Mouse (Mus musculus): ENCODE measurements around the gene Nmu. TPM values are rescaled to one million over a fixed set of nuclear protein-coding genes. Genes with fewer than 3 reads are reported as not detected.
A peak's percentile ranks its signal among the peaks of the same experiment; 100 is the strongest.

Gene Nmu
- not detected in 2 replicates for total RNA-seq (2014; rRNA removed; ENCODE audit: low replicate concordance)
- not detected in 2 replicates for polyA plus RNA-seq (2015; fragmentation: Nextera tagmentation; extraction: Ambion mirVana)

DNA sequence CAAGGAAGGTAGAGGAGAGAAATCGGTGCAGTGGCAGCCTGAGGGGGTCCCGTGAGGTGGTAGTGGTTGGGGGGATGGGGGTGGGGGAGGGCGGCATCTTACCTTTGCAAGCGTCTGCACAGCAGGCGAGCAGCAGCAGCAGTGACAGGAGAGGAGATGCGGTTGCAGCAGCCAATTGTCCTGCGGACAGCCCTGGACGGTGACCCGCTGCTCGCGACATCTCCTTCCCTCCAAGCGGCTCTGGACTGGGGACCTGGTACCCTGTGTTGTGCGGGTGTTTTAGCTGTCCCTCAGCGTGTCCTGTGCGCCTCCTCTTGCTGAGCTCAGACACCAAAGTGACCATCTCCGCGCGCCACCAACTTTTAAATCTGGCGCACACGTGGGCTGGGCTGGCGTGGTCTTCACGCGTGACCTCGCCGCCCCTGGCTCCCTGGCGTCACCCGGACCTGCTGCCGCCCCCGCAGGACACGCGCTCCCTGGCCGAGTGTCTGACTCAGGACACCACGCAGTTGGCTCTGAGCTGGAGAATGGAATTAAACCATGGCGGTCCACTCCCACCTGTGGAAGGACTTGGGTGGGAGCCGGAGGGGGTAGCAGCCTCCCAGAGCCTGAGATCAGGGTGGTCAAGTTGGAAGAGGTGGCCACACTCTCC lies at the start of gene Nmu:
Gene Nmu, minus strand, starts transcription at position 336 of the 652 bp plus-strand sequence.
- H3K9ac ChIP-seq (replicated peaks; ENCODE audit: low read depth, low read length), result no peak within 1 kb of the TSS
- no peaks in the 10 kb centered on the region for H3K36me3 ChIP-seq (replicated peaks; ENCODE audit: control insufficient read depth, insufficient read depth, low read length)
- TF ChIP-seq CTCF (IDR thresholded peaks at IDR 0.05; ENCODE audit: low read depth), result no peak
- no peak for TF ChIP-seq EP300 (IDR thresholded peaks at IDR 0.05; ENCODE audit: low read depth)
- no peak within 1 kb of the TSS for H3K27ac ChIP-seq (ENCODE audit: low read depth)
- H3K4me1 ChIP-seq (ENCODE audit: control insufficient read depth, insufficient read depth), result no peaks in the 10 kb centered on the region
- peaks cover 29% of the 10 kb centered on the region for H3K27me3 ChIP-seq (ENCODE audit: control insufficient read depth, insufficient read depth, low read length)
- 3% methylated on average over 34 of the region's 35 CpGs for WGBS
- peak within 1 kb of the TSS; percentile 29 for H3K4me3 ChIP-seq (ENCODE audit: low read depth, low read length)
- peak within 1 kb of the TSS; percentile 54 for H3K4me2 ChIP-seq (ENCODE audit: low read depth, low read length)
- DNase-seq (ENCODE audit: low spot score) (no peak), ATAC-seq (ENCODE audit: insufficient read depth, low read depth) (no peak)
- no peaks in the 10 kb centered on the region for H3K9me3 ChIP-seq (replicated peaks; ENCODE audit: control insufficient read depth, low read length)

DNA sequence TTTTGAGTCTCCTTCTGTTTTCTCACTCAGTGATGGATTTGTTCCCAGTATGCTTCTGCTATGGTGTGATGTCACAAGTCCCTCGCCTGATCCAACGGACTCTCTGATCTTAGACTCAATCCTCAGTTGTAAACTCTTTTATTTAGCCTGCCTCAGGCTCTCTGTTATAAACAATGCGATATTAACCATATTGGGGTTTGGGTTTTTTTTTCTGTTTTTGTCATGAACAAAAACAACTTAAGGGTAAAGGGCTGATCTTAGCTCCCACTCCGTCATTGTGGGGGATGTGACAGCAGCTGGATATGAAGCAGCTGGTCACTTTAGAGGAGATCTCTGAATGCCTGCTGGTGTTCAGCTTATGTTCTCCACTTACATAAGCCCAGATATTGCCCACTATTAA lies 48.1 kb upstream of the Nmu start:
- ATAC-seq (ENCODE audit: insufficient read depth, low read depth) (no peak), DNase-seq (ENCODE audit: low spot score) (no peak)
- no peaks in the 10 kb centered on the region for H3K27me3 ChIP-seq (ENCODE audit: control insufficient read depth, insufficient read depth, low read length)
- H3K36me3 ChIP-seq (replicated peaks; ENCODE audit: control insufficient read depth, insufficient read depth, low read length), result no peaks in the 10 kb centered on the region
- no peak overlapping the region for H3K4me2 ChIP-seq (ENCODE audit: low read depth, low read length)
- no peak overlapping the region for H3K9ac ChIP-seq (replicated peaks; ENCODE audit: low read depth, low read length)
- H3K4me1 ChIP-seq (ENCODE audit: control insufficient read depth, insufficient read depth), result no peaks in the 10 kb centered on the region
- no peak overlapping the region for H3K4me3 ChIP-seq (ENCODE audit: low read depth, low read length)
- TF ChIP-seq CTCF (IDR thresholded peaks at IDR 0.05; ENCODE audit: low read depth), result no peak
- WGBS, result 68% methylated on average over 4 of the region's 4 CpGs
- H3K9me3 ChIP-seq (replicated peaks; ENCODE audit: control insufficient read depth, low read length), result no peaks in the 10 kb centered on the region
- H3K27ac ChIP-seq (ENCODE audit: low read depth), result no peak overlapping the region

DNA sequence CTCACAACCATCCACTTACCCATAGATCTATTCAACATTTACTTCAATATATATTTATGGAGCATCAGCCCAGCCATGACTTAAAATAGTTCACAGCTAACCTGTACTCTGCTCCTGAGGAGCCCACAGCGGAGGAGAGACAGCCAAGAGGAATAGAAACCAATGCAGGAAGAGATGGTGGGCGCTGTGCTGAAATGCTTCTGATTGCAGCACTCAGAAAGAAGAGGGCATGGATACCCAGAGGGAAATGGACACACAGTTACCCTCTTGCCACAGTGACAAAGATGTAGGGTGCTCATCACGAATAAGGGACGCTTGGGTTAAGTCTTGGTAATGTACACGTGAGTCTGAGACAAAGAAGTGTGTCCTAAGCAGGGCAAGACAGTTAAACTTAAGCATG lies 30.8 kb upstream of the Nmu start:
- Histone ChIP-seq H3K4me2 (ENCODE audit: low read depth, low read length) (no peak overlapping the region), H3K36me3 (replicated peaks; ENCODE audit: control insufficient read depth, insufficient read depth, low read length) (no peaks in the 10 kb centered on the region), H3K27me3 (ENCODE audit: control insufficient read depth, insufficient read depth, low read length) (no peaks in the 10 kb centered on the region), H3K4me3 (ENCODE audit: low read depth, low read length) (no peak overlapping the region), H3K4me1 (ENCODE audit: control insufficient read depth, insufficient read depth) (no peaks in the 10 kb centered on the region), H3K9ac (replicated peaks; ENCODE audit: low read depth, low read length) (no peak overlapping the region), H3K27ac (ENCODE audit: low read depth) (no peak overlapping the region), H3K9me3 (replicated peaks; ENCODE audit: control insufficient read depth, low read length) (no peaks in the 10 kb centered on the region)
- TF ChIP-seq EP300 (IDR thresholded peaks at IDR 0.05; ENCODE audit: low read depth), result no peak
- no peak for TF ChIP-seq CTCF (IDR thresholded peaks at IDR 0.05; ENCODE audit: low read depth)
- no peak for DNase-seq (ENCODE audit: low spot score)
- no peak for ATAC-seq (ENCODE audit: insufficient read depth, low read depth)
- 83% methylated on average over 5 of the region's 5 CpGs for WGBS

DNA sequence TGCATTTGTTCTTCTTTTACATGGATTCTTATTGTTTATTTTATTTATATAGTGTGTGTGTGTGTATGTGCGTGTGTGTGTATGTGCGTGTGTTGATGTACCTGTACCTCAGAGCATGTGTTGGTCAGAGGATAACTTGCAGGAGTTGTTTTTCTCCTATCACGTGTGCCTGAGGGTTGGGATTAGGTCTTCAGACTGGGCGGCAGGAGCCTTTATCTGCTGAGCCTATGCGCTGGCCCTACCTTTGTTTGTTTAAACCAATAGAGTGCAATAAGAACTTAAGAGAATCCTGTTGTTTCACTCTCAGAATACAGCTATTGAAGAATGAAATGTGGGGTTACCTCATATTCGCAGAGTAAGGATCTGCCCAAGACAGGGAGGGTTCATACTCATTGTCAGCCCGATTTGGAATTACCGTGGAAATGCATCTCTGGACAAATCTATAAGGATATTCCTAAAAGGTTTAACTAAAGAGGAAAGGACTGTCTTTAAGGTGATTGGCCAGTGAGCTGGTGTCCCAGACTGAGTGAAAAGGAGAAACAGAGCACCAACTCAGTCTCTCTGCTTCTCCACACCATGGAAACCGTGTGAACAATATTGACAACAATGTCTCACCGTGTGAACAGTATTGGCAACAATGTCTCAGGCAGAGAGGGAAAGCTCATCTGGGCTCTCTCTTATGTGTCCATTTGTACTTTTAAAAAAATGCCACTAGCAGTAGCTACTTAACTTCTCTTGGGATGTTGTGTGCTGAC lies 25.6 kb upstream of the Nmu start:
- ATAC-seq (ENCODE audit: insufficient read depth, low read depth) (no peak), DNase-seq (ENCODE audit: low spot score) (no peak)
- Histone ChIP-seq H3K4me3 (ENCODE audit: low read depth, low read length) (no peak overlapping the region), H3K27me3 (ENCODE audit: control insufficient read depth, insufficient read depth, low read length) (no peaks in the 10 kb centered on the region), H3K9ac (replicated peaks; ENCODE audit: low read depth, low read length) (no peak overlapping the region), H3K4me1 (ENCODE audit: control insufficient read depth, insufficient read depth) (no peaks in the 10 kb centered on the region), H3K27ac (ENCODE audit: low read depth) (no peak overlapping the region), H3K4me2 (ENCODE audit: low read depth, low read length) (no peak overlapping the region), H3K9me3 (replicated peaks; ENCODE audit: control insufficient read depth, low read length) (no peaks in the 10 kb centered on the region), H3K36me3 (replicated peaks; ENCODE audit: control insufficient read depth, insufficient read depth, low read length) (no peaks in the 10 kb centered on the region)
- no peak for TF ChIP-seq CTCF (IDR thresholded peaks at IDR 0.05; ENCODE audit: low read depth)
- TF ChIP-seq EP300 (IDR thresholded peaks at IDR 0.05; ENCODE audit: low read depth), result no peak
- 82% methylated on average over 10 of the region's 10 CpGs for WGBS

DNA sequence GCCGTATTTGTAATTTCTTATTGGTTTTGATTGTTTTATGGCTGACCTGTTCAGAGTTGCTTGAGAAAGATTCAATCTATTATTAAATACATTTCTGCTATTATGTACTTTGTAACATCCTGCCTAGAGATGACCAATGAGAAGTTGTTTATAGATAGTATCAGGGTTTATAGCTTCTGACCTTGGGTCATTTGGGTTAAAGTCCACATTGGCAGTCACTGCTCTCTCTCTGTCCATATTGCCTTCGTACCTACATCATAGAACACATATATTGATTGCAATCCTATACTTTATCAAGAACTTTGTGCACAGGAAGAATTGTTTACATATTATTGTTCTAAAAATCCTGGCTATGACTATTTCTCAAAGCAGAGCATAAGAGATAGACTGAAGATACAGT lies 24.9 kb upstream of the Nmu start:
- 90% methylated on average over 2 of the region's 2 CpGs for WGBS

More for the DNA sequence above, 24.9 kb upstream of the Nmu start:
- Histone ChIP-seq H3K27me3 (ENCODE audit: control insufficient read depth, insufficient read depth, low read length) (no peaks in the 10 kb centered on the region), H3K36me3 (replicated peaks; ENCODE audit: control insufficient read depth, insufficient read depth, low read length) (no peaks in the 10 kb centered on the region), H3K9ac (replicated peaks; ENCODE audit: low read depth, low read length) (no peak overlapping the region), H3K9me3 (replicated peaks; ENCODE audit: control insufficient read depth, low read length) (no peaks in the 10 kb centered on the region), H3K4me2 (ENCODE audit: low read depth, low read length) (no peak overlapping the region), H3K27ac (ENCODE audit: low read depth) (no peak overlapping the region), H3K4me1 (ENCODE audit: control insufficient read depth, insufficient read depth) (no peaks in the 10 kb centered on the region), H3K4me3 (ENCODE audit: low read depth, low read length) (no peak overlapping the region)
- TF ChIP-seq CTCF (IDR thresholded peaks at IDR 0.05; ENCODE audit: low read depth) (no peak), EP300 (IDR thresholded peaks at IDR 0.05; ENCODE audit: low read depth) (no peak)
- no peak for DNase-seq (ENCODE audit: low spot score)
- no peak for ATAC-seq (ENCODE audit: insufficient read depth, low read depth)
